Mouse (Mus musculus) embryonic fibroblast, embryonic 13.5 days (primary cell): Measurements from ENCODE around the gene Hdgfl2. TPM values are rescaled to one million over a fixed set of nuclear protein-coding genes. Genes with fewer than 3 reads are reported as not detected.

Experiments used
- H3K27ac ChIP-seq: 2 replicates; pipeline ENCODE4 v1.5.1; 2012; ENCODE audit warnings: low read length, control low read depth, inconsistent platforms; ENCODE audit not compliant: insufficient read depth
- H3K4me1 ChIP-seq: 2 replicates; pipeline ENCODE4 v1.6.1; 2011; ENCODE audit warnings: low read length; ENCODE audit not compliant: control insufficient read depth, insufficient read depth
- H3K4me3 ChIP-seq: 2 replicates; pipeline ENCODE4 v1.5.1; 2011; ENCODE audit warnings: mild to moderate bottlenecking, control low read depth, low read length; ENCODE audit not compliant: insufficient read depth
- CTCF ChIP-seq: IDR thresholded peaks from 2 replicates; pipeline ENCODE4 v1.5.1; 2011; ENCODE audit warnings: mild to moderate bottlenecking, control low read depth, low read length, moderate library complexity, borderline replicate concordance; ENCODE audit not compliant: insufficient read depth
- POLR2A ChIP-seq: IDR thresholded peaks from 2 replicates; pipeline ENCODE4 v1.6.1; 2011; ENCODE audit warnings: low read depth, mild to moderate bottlenecking, control low read depth, low read length, moderate library complexity
- polyA plus RNA-seq: library from polyadenylated mRNA; stranded (reverse); fragments of >200 nt; gene quantifications from 2 replicates; pipeline ENCODE4 v1.2.4, GENCODE M21; 2011; ENCODE audit warnings: low read depth; ENCODE audit not compliant: missing spikeins, insufficient read length

Hdgfl2 gene
- polyA plus RNA-seq, 1 experiment, result 55.0 TPM

- TF ChIP-seq POLR2A (no peak), CTCF (no peak)
- H3K4me3 ChIP-seq, result no peak overlapping the region
- no peak overlapping the region for H3K27ac ChIP-seq
- no peaks in the 10 kb centered on the region for H3K4me1 ChIP-seq
These were observed 33.3 kb downstream of the Hdgfl2 start for GRCm38 (mm10) chr17:56112743-56113142.

- TF ChIP-seq POLR2A (no peak), CTCF (no peak)
- Histone ChIP-seq H3K27ac (no peak overlapping the region), H3K4me1 (no peaks in the 10 kb centered on the region), H3K4me3 (no peak overlapping the region)
These were observed 36.8 kb downstream of the Hdgfl2 start for GRCm38 (mm10) chr17:56116193-56116592.

DNA sequence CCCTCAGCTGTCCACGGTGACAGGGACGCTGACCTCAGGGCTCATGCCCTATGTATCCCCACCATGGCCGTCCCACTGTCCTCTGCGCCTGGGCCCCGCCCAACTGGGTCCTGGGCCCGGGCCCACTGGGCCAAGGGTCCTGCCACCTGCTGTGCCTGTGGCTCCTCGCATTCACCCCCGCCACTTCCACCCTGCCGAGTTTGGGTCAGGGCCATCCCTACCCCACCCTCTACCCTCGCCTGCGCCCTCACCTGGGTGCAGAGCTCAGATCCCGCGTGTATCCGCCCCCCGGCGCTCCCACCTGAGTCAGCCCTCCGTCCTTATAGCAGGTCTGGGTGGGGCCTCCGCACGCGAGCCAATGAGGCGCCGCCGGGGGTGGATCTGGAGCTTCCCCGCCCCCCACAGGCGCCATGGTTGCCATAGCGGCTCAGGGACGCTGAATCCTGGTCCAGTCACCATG, 37.8 kb downstream of the Hdgfl2 start, which contains the start of gene Plin5:
TSS of gene Plin5 (minus strand) at position 346 of the 460 bp plus-strand sequence.
- no peak within 1 kb of the TSS for H3K27ac ChIP-seq
- H3K4me1 ChIP-seq, result no peaks in the 10 kb centered on the region
- TF ChIP-seq POLR2A (no peak), CTCF (no peak)
- no peak within 1 kb of the TSS for H3K4me3 ChIP-seq

- H3K4me1 ChIP-seq, result no peaks in the 10 kb centered on the region
- TF ChIP-seq POLR2A, result no peak
- TF ChIP-seq CTCF, result no peak
- H3K27ac ChIP-seq, result no peak overlapping the region
- H3K4me3 ChIP-seq, result no peak overlapping the region
These were observed 40.0 kb downstream of the Hdgfl2 start for GRCm38 (mm10) chr17:56119431-56119830.

GRCm38 (mm10) chr17:56119981-56120880, 40.8 kb downstream of the Hdgfl2 start:
- TF ChIP-seq CTCF (no peak), POLR2A (no peak)
- Histone ChIP-seq H3K4me1 (no peaks in the 10 kb centered on the region), H3K27ac (no peak overlapping the region), H3K4me3 (no peak overlapping the region)

DNA sequence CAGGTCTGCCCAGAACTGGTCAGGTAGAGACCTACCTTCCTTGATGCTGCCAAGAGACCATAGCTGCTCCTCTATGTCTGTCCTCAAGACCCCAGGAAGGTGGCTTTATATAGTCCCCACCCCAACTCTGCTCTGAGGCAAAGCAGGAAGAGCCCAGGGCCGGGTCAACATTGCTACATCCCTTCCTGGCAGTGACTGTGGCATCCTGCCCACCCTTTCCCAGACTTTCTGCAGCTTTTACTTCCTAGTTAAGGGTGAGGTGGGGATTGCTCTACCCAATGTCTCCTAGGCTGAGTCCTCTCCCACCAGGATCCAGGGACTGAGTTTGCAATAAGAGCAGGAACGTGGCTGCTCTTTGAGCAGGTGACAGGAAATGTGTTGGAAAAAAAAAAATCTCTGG, 42.4 kb downstream of the Hdgfl2 start, which contains the start of gene Lrg1:
TSS of gene Lrg1 (minus strand) at position 176 of the 400 bp plus-strand sequence.
- no peak for TF ChIP-seq POLR2A
- no peak for TF ChIP-seq CTCF
- H3K4me1 ChIP-seq, result no peaks in the 10 kb centered on the region
- no peak within 1 kb of the TSS for H3K4me3 ChIP-seq
- no peak within 1 kb of the TSS for H3K27ac ChIP-seq

- TF ChIP-seq CTCF, result no peak
- TF ChIP-seq POLR2A, result no peak
- Histone ChIP-seq H3K27ac (no peak overlapping the region), H3K4me3 (no peak overlapping the region), H3K4me1 (no peaks in the 10 kb centered on the region)
These were observed 43.7 kb downstream of the Hdgfl2 start for GRCm38 (mm10) chr17:56123161-56123560.

DNA sequence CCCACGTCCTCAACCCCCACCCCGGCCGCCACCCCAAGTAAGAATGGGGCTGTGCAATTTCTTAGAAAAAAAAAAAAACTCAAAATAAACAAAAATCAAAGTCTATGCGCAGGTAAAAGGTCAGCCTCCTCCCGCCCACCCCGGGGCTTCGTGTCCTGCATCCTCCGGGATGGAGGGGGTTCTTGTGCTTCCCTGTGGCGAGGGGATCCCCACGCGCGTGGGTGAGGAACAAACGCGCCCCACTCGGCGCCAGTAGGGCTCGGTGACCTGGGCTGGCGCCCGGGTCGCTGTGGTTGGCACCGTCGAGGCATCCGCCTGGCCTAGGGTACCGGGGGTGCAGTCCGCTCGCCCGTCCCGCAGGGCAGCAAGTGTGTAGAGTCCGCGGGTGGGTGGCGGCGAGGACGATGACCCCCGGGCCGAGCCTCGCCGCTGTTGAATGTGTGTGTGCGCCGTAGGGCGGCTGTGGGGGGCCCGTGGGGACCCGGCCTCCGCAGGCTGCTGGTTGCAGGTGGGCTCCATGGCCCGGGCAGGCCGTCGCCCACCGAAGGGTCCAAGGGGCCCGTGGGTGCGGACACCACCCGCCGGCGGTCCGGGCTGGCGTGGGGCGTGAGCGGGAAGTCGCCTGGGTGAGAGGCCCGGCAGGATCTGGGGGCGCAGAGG, 44.4 kb downstream of the Hdgfl2 start:
- Histone ChIP-seq H3K27ac (no peak overlapping the region), H3K4me3 (no peak overlapping the region), H3K4me1 (no peaks in the 10 kb centered on the region)
- no peak for TF ChIP-seq CTCF
- no peak for TF ChIP-seq POLR2A

DNA sequence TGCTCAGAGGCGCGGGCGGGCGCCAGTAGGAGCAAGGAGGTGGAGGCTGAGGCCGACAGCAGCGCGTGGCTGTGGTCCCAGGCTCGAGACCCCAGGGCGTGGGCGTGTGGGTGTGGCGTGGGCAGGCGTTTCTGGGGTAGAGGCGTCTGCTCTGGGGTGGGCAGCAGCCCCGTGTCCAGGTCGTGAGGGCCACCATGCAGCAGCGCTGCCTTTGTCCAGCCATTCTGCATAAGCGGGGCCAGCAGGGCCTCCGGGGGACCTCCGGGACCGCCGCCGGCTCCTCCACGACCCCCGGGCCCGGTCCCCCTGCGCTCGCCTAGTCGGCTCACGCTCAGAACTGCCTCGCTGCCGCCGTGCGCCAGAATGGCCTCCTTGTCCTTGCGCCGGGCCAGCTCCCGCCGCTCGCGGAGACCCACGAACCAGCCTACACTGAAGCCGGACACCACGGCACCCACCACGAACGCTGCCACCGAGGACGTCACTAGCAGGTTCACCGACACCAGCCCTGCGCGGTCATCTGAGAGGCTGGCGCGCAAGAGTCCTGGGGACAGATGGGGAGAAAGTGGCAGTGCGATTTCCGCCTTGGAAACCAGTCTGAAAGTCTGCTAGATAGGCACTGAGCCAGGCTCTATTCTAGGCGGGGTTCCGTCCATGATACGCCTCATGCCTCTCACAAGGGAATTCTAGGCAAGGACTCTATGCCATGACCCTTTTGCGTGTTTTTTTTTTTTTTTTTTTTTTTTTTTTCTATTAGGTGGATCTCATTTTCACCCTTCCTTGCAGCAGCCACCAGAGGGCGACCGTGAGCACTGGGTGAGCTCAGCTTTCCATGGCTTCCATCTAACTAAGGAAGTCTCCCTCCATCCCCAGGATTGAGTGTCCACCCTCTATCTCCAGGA, 45.2 kb downstream of the Hdgfl2 start:
- Histone ChIP-seq H3K4me3 (no peak overlapping the region), H3K4me1 (no peaks in the 10 kb centered on the region), H3K27ac (no peak overlapping the region)
- TF ChIP-seq POLR2A, result no peak
- TF ChIP-seq CTCF, result peak; percentile 86

DNA sequence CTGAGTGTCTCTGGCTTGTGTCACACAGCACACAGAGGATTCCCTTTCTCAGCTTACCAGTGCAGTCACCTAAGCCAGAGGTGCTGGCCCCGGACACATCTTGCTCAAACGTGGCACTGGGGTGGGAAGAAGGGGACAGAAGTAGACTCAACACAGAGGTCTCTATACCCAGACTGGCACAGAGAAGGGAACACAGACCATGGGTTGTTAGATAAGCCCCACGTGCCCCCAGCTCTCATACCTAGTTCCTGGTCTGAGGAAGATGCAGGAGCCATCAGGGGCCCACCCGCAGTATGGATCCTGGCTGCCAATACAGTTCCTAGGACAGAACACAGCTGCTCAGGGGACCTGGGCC, 45.8 kb downstream of the Hdgfl2 start:
- Histone ChIP-seq H3K4me3 (no peak overlapping the region), H3K4me1 (no peaks in the 10 kb centered on the region), H3K27ac (no peak overlapping the region)
- TF ChIP-seq CTCF (no peak), POLR2A (no peak)
